Mouse (Mus musculus): ENCODE data around the gene Fhit. TPM values are rescaled to one million over a fixed set of nuclear protein-coding genes. Genes with fewer than 3 reads are reported as not detected.

The Fhit gene
- polyA plus RNA-seq, 1 experiment from 2014 or later, result 3.3 TPM

DNA sequence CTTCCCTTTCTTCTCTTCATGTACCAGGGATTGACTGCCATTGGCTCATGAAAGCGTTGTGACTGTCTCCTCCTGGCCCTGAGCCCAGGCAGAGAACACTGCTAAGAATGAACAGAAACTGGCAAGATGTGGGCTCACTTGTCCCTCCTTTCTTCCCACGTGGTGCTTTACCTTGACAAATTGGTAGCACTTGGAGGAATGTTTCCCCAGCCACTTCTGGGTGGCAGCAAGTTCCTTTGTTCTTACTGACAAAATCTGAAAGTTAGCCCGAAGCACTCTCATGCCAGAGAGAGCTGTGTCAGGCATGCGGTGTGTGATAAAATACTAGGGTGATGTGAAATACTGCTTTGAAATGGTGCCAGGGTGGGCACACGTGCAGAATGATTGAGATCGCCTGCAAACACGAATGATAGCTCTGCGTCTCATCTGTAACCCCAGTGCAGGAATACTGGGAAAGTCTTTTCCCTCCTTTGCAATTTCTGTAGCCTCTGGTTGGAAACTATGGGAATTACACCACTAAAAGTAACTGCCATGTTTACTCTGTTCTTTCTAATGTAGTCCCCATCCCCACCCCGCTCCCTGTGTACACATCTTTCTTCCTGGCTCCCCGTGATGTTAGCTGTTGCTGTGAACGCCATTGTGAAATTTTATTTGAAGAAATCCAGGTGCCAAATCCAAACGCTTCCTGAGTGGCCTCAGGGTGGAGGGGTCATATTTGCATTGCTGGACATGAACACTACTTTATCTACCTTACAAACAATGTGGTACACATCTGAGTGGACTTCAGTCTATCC is 1555.1 kb downstream of the Fhit start:
- Histone ChIP-seq H3K4me1 (no peaks in the 10 kb centered on the region), H3K36me3 (replicated peaks) (no peaks in the 10 kb centered on the region), H3K9me3 (no peaks in the 10 kb centered on the region), H3K4me3 (no peak overlapping the region), H3K27me3 (replicated peaks; ENCODE audit: low read depth, poor library complexity, severe bottlenecking) (no peaks in the 10 kb centered on the region), H3K27ac (replicated peaks) (no peak overlapping the region)
- DNase-seq (ENCODE audit: low spot score), result no peak
- WGBS, result 82% methylated on average over 12 of the region's 12 CpGs

DNA sequence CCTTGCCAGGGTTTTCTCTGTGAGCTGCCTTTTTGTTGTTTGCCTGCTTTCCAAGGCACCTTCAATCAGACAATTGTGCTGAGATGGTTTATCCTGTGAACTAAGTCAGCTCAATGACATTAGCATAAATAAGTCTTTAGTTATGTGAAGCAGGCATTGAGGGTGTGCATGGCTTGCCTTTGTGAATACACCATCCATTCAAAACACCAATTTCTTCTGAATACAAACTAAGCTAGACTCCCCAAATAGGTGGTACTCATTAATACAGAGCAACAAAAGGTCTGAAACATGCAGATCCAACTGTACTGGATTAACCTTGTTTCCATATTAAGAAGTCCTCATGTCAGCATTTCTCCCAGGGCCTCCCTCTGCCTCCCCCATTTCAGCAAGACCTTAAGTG is 1561.6 kb downstream of the Fhit start:
- Histone ChIP-seq H3K36me3 (replicated peaks) (no peaks in the 10 kb centered on the region), H3K4me1 (peaks cover 6% of the 10 kb centered on the region), H3K27me3 (replicated peaks; ENCODE audit: low read depth, poor library complexity, severe bottlenecking) (0 out of 2 replicates have a peak, but pooled peaks cover 3% of the 10 kb centered on the region), H3K4me3 (no peak overlapping the region), H3K9me3 (no peaks in the 10 kb centered on the region), H3K27ac (replicated peaks) (no peak overlapping the region)
- no peak for DNase-seq (ENCODE audit: low spot score)

DNA sequence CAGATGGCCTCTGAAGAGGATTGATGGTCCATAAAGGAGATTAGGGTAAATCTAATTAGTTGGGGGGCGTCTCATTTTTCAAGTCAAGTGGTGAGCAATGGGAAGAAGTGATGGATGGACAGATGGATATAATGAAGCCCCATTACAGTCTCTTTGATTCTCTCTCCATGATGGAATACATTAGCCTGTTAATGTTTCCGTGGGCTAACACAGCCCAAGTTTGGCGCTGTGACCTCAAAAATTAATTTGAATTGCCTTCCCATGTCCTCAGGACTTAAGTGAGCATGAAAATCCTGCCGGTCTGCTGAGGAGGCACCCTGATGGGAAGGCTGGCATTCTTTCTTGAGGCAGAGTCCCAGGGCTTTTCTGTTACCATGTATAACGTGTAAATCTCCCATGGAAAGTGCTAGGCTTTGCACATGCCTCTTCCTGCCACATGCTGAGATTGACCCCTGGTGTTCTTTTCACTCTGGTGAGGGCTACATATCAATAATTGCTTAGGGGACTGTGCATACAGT is 1564.3 kb downstream of the Fhit start:
- Histone ChIP-seq H3K27me3 (replicated peaks; ENCODE audit: low read depth, poor library complexity, severe bottlenecking) (0 out of 2 replicates have a peak, but pooled peaks cover 3% of the 10 kb centered on the region), H3K9me3 (no peaks in the 10 kb centered on the region), H3K4me3 (no peak overlapping the region), H3K27ac (replicated peaks) (no peak overlapping the region), H3K36me3 (replicated peaks) (no peaks in the 10 kb centered on the region), H3K4me1 (peaks cover 6% of the 10 kb centered on the region)
- WGBS, result 28% methylated on average over 5 of the region's 5 CpGs
- DNase-seq (ENCODE audit: low spot score), result no peak

- Histone ChIP-seq H3K36me3 (replicated peaks) (no peaks in the 10 kb centered on the region), H3K27ac (replicated peaks) (no peak overlapping the region), H3K9me3 (no peaks in the 10 kb centered on the region), H3K27me3 (replicated peaks; ENCODE audit: low read depth, poor library complexity, severe bottlenecking) (no peaks in the 10 kb centered on the region), H3K4me1 (no peaks in the 10 kb centered on the region), H3K4me3 (no peak overlapping the region)
- no peak for DNase-seq (ENCODE audit: low spot score)
- WGBS, result 78% methylated on average over 1 of the region's 1 CpGs
Measured at GRCm38 (mm10) chr14:9589121-9589520, 1572.7 kb downstream of the Fhit start.

- DNase-seq (ENCODE audit: low spot score), result no peak
- 95% methylated on average over 4 of the region's 4 CpGs for WGBS
- no peaks in the 10 kb centered on the region for H3K9me3 ChIP-seq
- no peak overlapping the region for H3K27ac ChIP-seq (replicated peaks)
- no peak overlapping the region for H3K4me3 ChIP-seq
- no peaks in the 10 kb centered on the region for H3K36me3 ChIP-seq (replicated peaks)
- H3K4me1 ChIP-seq, result no peaks in the 10 kb centered on the region
- no peaks in the 10 kb centered on the region for H3K27me3 ChIP-seq (replicated peaks; ENCODE audit: low read depth, poor library complexity, severe bottlenecking)
Measured at GRCm38 (mm10) chr14:9587900-9588299, 1573.9 kb downstream of the Fhit start.

GRCm38 (mm10) chr14:9583227-9584155 is 1578.3 kb downstream of the Fhit start:
- H3K36me3 ChIP-seq (replicated peaks), result no peaks in the 10 kb centered on the region
- 90% methylated on average over 8 of the region's 8 CpGs for WGBS
- no peaks in the 10 kb centered on the region for H3K4me1 ChIP-seq
- DNase-seq (ENCODE audit: low spot score), result no peak
- H3K27ac ChIP-seq (replicated peaks), result no peak overlapping the region
- no peak overlapping the region for H3K4me3 ChIP-seq
- no peaks in the 10 kb centered on the region for H3K27me3 ChIP-seq (replicated peaks; ENCODE audit: low read depth, poor library complexity, severe bottlenecking)
- H3K9me3 ChIP-seq, result no peaks in the 10 kb centered on the region

GRCm38 (mm10) chr14:9556333-9556732 is 1605.5 kb downstream of the Fhit start:
- no peak for DNase-seq (ENCODE audit: low spot score)
- no peaks in the 10 kb centered on the region for H3K27me3 ChIP-seq (replicated peaks; ENCODE audit: low read depth, poor library complexity, severe bottlenecking)
- no peak overlapping the region for H3K27ac ChIP-seq (replicated peaks)
- 75% methylated on average over 5 of the region's 5 CpGs for WGBS
- no peak overlapping the region for H3K4me3 ChIP-seq
- no peaks in the 10 kb centered on the region for H3K36me3 ChIP-seq (replicated peaks)
- H3K9me3 ChIP-seq, result no peaks in the 10 kb centered on the region
- peaks cover 17% of the 10 kb centered on the region for H3K4me1 ChIP-seq

- no peaks in the 10 kb centered on the region for H3K9me3 ChIP-seq
- no peaks in the 10 kb centered on the region for H3K36me3 ChIP-seq (replicated peaks)
- no peak overlapping the region for H3K27ac ChIP-seq (replicated peaks)
- 39% methylated on average over 6 of the region's 6 CpGs for WGBS
- H3K27me3 ChIP-seq (replicated peaks; ENCODE audit: low read depth, poor library complexity, severe bottlenecking), result no peaks in the 10 kb centered on the region
- peaks cover 17% of the 10 kb centered on the region for H3K4me1 ChIP-seq
- DNase-seq (ENCODE audit: low spot score), result peak; percentile 30
- no peak overlapping the region for H3K4me3 ChIP-seq
Measured at GRCm38 (mm10) chr14:9555807-9556206, 1606.0 kb downstream of the Fhit start.

DNA sequence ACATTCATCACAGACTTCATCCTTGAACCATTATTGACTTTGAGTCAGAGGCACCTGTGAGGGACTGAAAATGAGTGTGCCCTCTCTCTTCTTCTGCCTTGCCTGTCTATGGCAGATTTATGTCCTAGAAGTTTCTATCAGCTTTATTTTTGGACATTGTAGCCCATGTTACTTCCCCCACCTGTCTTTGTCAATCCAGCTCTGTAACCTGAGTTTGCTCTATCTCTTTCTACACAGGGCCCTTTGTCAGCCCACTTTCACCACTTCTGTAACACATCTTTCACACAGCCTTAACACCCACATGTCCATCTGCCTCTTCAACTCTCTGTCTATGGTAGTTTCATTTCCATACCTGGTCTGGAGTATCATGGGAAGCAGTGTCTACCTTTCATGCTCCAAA is 1609.7 kb downstream of the Fhit start:
- H3K4me3 ChIP-seq, result no peak overlapping the region
- no peaks in the 10 kb centered on the region for H3K27me3 ChIP-seq (replicated peaks; ENCODE audit: low read depth, poor library complexity, severe bottlenecking)
- H3K27ac ChIP-seq (replicated peaks), result no peak overlapping the region
- H3K9me3 ChIP-seq, result no peaks in the 10 kb centered on the region
- peaks cover 17% of the 10 kb centered on the region for H3K4me1 ChIP-seq
- H3K36me3 ChIP-seq (replicated peaks), result no peaks in the 10 kb centered on the region
- no peak for DNase-seq (ENCODE audit: low spot score)

DNA sequence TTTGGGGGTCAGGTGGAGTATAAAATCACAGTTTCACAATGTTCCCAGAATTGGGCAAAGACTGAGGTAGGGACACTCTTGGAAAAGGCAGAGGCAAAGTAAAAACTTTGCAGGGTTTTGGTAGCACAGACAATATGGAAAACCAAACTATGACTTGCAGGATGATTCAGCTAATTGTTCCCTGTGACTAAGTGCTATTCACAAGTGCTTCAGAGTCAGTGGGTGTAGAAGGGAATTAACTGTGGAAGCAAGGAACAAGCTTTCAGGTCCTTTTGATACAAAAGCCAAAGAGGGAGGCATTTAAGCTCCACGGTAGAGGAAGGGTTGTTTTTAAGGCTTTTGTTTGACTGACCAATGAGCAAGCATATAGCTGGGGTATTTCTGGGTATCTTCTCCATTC is 1613.9 kb downstream of the Fhit start:
- no peak overlapping the region for H3K27ac ChIP-seq (replicated peaks)
- no peaks in the 10 kb centered on the region for H3K9me3 ChIP-seq
- 57% methylated on average over 1 of the region's 1 CpGs for WGBS
- no peaks in the 10 kb centered on the region for H3K4me1 ChIP-seq
- H3K36me3 ChIP-seq (replicated peaks), result no peaks in the 10 kb centered on the region
- no peak overlapping the region for H3K4me3 ChIP-seq
- no peak for DNase-seq (ENCODE audit: low spot score)
- no peaks in the 10 kb centered on the region for H3K27me3 ChIP-seq (replicated peaks; ENCODE audit: low read depth, poor library complexity, severe bottlenecking)

DNA sequence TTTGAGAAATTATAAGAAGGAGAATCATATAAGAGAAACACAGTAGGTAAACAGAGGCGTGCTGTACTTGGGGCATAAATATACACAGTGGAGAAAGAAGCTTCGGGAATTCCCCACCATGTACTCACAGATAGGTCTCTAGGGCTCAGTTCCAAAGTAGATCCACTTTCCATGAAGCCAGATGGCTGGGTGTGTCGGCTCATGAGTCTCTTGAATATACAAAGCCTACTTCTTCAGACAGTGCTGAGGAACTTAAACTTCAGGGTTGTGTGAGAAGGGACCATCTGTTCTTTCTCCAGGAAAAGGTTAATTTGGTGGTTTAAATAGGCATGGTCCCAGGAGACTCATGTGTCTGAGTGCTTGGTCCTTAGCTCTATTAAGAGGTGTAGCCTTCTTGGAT is 1617.5 kb downstream of the Fhit start:
- Histone ChIP-seq H3K4me3 (no peak overlapping the region), H3K4me1 (no peaks in the 10 kb centered on the region), H3K9me3 (no peaks in the 10 kb centered on the region), H3K27ac (replicated peaks) (no peak overlapping the region), H3K27me3 (replicated peaks; ENCODE audit: low read depth, poor library complexity, severe bottlenecking) (no peaks in the 10 kb centered on the region), H3K36me3 (replicated peaks) (no peaks in the 10 kb centered on the region)
- DNase-seq (ENCODE audit: low spot score), result no peak
- WGBS, result 84% methylated on average over 3 of the region's 3 CpGs

DNA sequence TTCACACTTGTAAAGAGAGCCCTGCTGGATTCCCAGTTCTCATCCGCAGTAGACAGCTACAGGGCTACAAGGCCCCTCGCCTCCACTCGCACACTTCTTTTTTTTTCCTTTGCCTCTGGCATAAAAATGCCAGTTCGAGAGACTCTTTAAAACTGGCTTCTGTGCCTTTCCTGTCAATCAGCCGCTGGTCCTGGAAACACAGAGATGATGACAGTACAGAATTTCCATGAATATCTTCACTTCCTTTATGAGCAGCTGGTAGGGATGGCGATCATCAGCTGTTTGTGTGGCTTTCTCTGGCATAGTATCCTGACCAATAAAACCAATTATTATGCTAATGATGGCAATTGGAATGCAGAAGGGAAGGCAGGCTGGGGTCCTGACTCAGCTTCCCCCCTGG is 1626.3 kb downstream of the Fhit start:
- 58% methylated on average over 6 of the region's 6 CpGs for WGBS
- Histone ChIP-seq H3K27me3 (replicated peaks; ENCODE audit: low read depth, poor library complexity, severe bottlenecking) (no peaks in the 10 kb centered on the region), H3K36me3 (replicated peaks) (no peaks in the 10 kb centered on the region), H3K9me3 (no peaks in the 10 kb centered on the region), H3K4me1 (no peaks in the 10 kb centered on the region), H3K4me3 (no peak overlapping the region), H3K27ac (replicated peaks) (no peak overlapping the region)
- DNase-seq (ENCODE audit: low spot score), result no peak

GRCm38 (mm10) chr14:9529247-9529646 is 1632.6 kb downstream of the Fhit start:
- Histone ChIP-seq H3K4me3 (no peak overlapping the region), H3K27me3 (replicated peaks; ENCODE audit: low read depth, poor library complexity, severe bottlenecking) (no peaks in the 10 kb centered on the region), H3K27ac (replicated peaks) (no peak overlapping the region), H3K9me3 (no peaks in the 10 kb centered on the region), H3K36me3 (replicated peaks) (no peaks in the 10 kb centered on the region), H3K4me1 (no peaks in the 10 kb centered on the region)
- WGBS, result 89% methylated on average over 4 of the region's 4 CpGs
- no peak for DNase-seq (ENCODE audit: low spot score)
